Mouse (Mus musculus) c-Kit-positive CD71-positive TER-119-positive erythroid progenitor cells, embryonic 14.5 days (primary cell): Measurements from ENCODE around the gene Rnf220.

ENCODE experiments used
- DNase-seq: peaks from one replicate; pipeline ENCODE4 v3.0.0-alpha.2; 2013; ENCODE audit warnings: low spot score

Gene Rnf220

GRCm38 (mm10) chr4:117489566-117489965 is 7.3 kb downstream of the Rnf220 start:
- no peak for DNase-seq

GRCm38 (mm10) chr4:117487471-117487870 is 9.4 kb downstream of the Rnf220 start:
- no peak for DNase-seq

DNA sequence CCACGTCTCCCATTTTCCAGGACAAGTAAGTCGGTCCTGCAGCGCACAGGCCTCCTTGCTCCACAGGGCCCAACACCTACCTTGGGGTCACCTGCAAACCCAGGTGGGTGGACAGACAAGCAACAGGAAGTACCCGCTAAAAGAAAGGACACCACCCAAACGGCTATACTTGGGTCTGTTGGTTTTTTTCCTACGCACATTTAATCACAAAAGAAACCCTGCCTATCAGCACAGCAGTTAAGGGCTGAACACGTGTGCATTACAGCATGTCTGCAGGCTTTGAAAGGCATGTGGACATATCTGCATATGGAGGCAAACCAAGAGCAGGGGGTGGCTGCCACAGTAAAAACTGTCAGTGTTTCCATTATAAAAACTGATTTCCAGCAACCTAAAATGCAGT is 10.7 kb downstream of the Rnf220 start:
- no peak for DNase-seq

DNA sequence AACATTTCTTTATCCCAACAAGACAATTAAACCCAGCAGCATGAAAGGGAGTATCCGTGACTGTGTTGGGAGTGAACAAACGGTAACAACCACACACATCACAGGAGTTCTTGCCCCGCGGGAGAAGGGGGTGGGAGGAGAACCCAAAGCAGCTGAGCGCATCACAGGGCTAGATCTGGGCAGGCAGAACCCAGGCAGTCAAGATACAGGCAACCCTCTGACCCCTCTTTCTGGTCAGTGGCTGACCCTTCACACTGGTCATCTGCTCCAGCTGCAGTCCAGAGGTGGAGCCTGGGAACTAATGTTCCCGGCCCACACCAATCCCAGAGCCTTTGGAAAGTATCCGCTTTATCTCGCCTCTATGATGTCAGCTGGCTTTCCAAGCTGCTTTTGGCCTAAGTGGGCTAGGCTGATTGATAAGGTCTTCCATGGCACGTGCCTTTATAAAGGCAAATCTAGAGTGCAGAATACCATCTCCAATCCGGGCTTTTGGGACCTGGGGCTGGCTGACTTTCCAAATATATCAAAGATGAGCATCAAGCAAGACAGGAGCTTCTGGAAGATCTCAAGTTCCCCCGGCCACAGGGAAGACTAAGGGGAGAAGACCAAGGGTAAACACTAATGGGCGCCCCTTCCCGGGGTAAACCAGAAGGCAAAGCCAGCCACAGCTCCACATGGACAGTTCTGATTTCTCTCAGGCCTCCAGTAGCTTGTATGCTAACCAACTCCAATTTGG is 11.6 kb downstream of the Rnf220 start:
- no peak for DNase-seq

- DNase-seq = no peak
Observed at GRCm38 (mm10) chr4:117484256-117485044, 12.4 kb downstream of the Rnf220 start.

- no peak for DNase-seq
Observed at GRCm38 (mm10) chr4:117483931-117484255, 13.0 kb downstream of the Rnf220 start.

DNA sequence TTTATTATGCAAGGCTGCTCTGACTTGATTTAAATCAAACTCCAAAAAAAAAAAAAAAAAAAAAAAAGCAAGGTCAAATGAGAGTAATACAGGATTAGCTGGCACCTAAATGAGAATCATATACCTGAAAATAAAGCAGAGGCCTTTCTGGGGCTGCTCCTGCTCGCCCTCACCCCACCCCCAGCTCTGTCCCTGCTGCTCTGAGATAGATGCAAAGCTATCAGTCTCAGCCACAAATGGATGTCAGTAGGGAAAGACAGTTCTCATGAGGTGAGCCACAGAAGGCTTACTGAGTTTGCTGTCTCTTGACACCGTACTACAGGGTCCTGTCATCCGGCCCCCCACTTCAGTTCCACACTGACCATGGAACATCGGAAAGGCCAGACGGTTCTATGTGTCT is 14.7 kb downstream of the Rnf220 start:
- DNase-seq = no peak

- DNase-seq = no peak
Observed at GRCm38 (mm10) chr4:117480611-117481445, 16.0 kb downstream of the Rnf220 start.

GRCm38 (mm10) chr4:117479951-117480350 is 16.9 kb downstream of the Rnf220 start:
- no peak for DNase-seq

GRCm38 (mm10) chr4:117478101-117478673 is 18.7 kb downstream of the Rnf220 start:
- DNase-seq = no peak

DNA sequence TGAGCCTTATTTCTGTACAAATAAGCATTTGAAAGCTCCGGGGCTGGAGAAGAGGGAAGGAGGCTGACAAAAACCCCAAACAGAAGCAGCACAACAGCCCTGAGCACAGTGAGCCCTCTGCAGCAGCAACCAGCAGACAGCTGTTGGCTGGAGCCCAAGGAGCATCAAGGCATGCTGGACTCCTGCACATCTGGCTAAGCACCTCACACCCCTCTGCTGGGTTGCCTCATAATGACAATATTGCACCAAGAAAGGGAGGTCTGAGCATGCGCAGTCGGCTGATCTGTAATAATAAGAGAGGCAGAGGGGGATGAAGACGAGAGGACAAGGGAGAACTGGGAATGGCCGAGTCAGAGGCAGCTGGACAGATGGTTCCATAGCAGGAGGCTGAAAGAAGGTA is 19.5 kb downstream of the Rnf220 start:
- DNase-seq = no peak

- DNase-seq = no peak
Observed at GRCm38 (mm10) chr4:117476777-117477176, 20.1 kb downstream of the Rnf220 start.

DNA sequence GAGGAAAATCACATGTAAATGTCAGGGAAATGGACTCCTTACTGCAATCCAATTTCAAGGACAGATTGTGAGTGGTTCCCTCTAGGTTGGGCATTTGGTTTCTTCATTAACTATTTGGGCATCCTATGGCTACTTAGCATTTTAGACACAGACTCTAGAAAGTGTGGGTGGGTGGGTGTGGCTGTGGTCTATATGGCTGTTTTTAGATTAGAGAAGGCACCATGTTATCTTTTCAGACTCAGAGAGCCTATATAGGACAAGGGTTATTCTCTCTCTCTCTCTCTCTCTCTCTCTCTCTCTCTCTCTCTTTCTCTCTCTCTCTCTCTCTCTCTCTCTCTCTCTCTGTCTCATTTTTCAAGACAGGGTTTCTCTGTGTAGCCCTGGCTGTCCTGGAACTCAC is 20.5 kb downstream of the Rnf220 start:
- peak; percentile 77 for DNase-seq

- DNase-seq = peak; percentile 66
Observed at GRCm38 (mm10) chr4:117473985-117474354, 22.9 kb downstream of the Rnf220 start.

DNA sequence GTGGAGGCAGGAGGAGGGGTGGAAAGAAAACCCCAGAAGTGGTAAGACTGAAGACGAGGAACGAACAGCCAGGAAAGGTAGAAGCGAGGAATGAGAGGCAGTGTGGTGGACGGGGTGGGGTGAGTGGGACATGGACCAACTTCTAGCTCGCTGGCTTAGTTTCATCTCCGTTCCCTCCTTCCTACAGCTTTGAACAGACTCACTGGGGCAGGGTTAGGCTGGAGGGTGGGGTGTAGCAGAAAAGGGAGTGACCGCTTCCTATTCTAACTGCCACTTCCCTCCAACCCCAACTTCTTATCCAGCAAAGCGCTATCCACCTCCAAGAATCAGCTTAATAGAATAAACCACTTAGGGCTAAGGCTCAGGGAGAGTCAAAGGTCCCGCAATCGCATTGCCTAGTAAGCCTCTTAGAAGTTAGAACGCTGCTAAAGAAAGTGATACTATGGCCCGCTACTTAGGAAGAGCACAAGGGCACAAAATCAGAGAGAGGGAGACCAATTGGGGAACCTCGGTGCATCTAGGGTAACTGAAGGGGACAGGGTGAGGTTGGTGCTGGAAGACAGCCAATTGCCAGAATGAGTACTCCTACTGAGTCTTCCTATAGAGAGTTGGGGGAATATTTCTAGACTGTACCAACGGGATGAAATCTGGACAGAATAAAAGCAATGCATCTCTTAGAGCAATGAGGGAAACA is 23.4 kb downstream of the Rnf220 start:
- no peak for DNase-seq

GRCm38 (mm10) chr4:117469471-117469870 is 27.4 kb downstream of the Rnf220 start:
- DNase-seq = no peak

GRCm38 (mm10) chr4:117467936-117468335 is 28.9 kb downstream of the Rnf220 start:
- DNase-seq = no peak

DNA sequence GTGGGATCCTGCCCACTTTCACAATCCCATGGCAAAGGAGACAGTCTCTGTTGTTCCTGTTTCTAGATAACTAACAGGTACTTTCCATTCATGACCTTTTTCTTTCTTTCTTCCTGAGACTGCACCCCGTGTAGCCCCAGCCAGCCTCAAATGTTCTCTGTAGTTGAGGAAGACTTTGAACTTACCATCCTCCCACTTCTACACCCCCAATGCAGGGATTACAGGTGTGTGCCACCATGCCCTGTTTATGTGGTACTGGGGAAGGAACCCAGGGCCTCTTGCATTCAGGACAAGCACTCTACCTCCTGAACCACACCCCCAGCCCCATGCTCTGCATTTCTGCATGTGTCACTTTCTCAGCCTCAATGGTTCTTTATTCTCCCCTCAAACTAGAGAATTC is 47.7 kb downstream of the Rnf220 start:
- no peak for DNase-seq

DNA sequence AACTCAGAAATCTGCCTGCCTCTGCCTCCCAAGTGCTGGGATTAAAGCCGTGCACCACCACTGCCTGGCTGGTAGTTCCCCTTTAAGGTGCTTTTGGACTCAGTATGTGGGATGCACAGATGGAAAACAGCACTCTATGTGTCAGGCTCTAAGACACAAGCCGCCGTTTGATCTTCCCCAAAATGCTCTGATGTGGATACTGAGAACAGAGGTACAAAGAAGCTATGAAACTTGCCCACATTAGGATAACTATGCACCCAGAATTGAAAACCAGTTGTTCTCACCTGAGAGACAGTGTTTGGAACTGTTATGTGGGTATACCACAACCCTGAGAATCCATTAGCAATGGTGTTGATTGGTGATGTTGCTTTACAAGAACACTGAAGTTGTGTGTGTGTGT is 48.9 kb downstream of the Rnf220 start:
- no peak for DNase-seq

DNA sequence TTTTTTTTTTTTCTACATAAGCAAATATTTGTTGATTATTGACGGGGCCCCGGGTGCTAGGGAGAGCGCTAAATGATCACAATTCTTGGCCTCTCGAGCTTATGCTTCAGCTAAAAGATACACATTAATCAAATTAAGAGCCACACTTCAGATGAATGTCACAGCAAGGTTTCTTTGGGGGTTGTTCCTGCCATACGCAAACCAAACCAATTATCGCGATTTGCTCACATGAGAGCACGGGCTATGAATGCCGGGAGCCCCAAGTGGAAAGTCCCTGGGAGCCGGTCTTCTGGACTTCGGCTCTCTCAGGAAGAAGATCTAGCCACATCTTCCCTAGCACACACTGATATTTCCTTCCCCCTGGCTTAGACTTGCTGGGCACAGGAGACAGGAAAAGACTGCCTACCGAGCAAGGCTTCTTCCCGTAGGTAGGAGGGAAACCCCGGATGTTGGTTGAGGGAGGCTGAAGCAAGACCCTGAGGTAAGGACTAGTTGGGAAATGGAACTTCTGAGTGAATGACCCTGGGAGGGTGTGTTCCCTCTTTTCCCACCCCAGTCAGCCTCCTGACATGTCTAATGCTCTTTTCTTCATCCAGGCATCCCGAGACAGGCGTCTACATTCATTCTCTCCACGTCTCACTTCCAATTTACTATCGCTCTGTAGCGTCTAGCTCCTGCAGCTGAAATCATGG is 51.2 kb downstream of the Rnf220 start:
- DNase-seq = no peak

DNA sequence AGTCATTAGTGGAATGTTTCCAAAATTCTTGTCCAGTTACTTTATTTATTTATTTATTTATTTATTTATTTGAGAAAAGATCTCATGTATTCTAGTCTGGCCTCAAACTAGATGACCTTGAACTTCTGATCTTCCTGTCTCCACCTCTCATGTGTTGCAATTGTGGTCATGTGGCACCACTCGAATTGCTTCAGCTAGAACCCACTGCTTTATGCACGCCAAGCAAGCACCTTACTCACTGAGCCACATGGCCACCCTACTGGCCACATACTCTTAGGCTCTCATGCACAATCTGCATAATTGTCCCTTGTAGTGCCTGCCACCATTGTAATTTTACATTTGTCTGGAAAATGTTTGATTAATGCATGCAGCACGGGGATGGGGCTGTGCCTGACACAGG is 57.9 kb downstream of the Rnf220 start:
- no peak for DNase-seq
